Mouse (Mus musculus): Measurements from ENCODE around the gene Samd13.

- TF ChIP-seq CTCF (conservative IDR thresholded peaks at IDR 0.05; ENCODE audit: low read length) (no peak), POU5F1 (IDR thresholded peaks at IDR 0.05; ENCODE audit: borderline replicate concordance, low read length) (no peak), NANOG (IDR thresholded peaks at IDR 0.05; ENCODE audit: borderline replicate concordance, low read length) (no peak)
Observed at GRCm38 (mm10) chr3:146620555-146621249, 64.7 kb downstream of the Samd13 start.

All from E14TG2a.4 (cell line).